Mouse (Mus musculus): Measurements from ENCODE around the gene Ccnl2. TPM values are rescaled to one million over a fixed set of nuclear protein-coding genes. Genes with fewer than 3 reads are reported as not detected.

Gene Ccnl2
- polyA plus RNA-seq, 1 experiment from 2014 or later: 62.9 TPM

- H3K4me3 ChIP-seq (replicated peaks): peak overlapping the region; percentile 61
- DNase-seq (no peak), ATAC-seq (ENCODE audit: low read depth) (no peak)
- no peaks in the 10 kb centered on the region for H3K36me3 ChIP-seq
- peak overlapping the region; percentile 85 for H3K4me2 ChIP-seq
- peak overlapping the region; percentile 74 for H3K9ac ChIP-seq
- no peak overlapping the region for H3K27ac ChIP-seq
- WGBS (ENCODE audit: insufficient replicate concordance): 20% methylated on average over 8 of the region's 8 CpGs
- H3K27me3 ChIP-seq: peaks cover 47% of the 10 kb centered on the region
- no peaks in the 10 kb centered on the region for H3K9me3 ChIP-seq (replicated peaks)
- H3K4me1 ChIP-seq (replicated peaks): peaks cover 40% of the 10 kb centered on the region
Measured at GRCm38 (mm10) chr4:155840076-155841002, 28.1 kb downstream of the Ccnl2 start.

DNA sequence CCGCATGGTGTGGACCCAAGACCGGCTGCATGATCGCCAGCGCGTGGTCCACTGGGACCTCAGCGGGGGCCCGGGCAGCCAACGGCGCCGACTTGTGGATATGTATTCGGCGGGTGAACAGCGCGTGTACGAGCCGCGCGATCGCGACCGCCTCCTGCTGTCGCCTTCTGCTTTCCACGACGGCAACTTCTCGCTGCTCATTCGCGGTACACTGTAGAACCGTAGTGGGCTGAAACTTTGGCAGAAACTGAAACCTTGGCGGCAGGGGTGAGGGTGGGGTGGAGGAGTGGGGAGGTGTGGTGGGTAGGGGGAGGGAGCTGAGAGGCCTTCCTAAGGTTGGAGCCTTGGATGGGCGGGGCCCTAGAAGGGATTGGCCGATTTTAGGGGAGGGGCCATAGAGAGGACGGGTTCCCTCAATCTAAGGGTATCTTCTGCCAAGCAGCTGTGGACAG, 28.7 kb downstream of the Ccnl2 start:
- peak overlapping the region; percentile 74 for H3K9ac ChIP-seq
- H3K4me2 ChIP-seq: peak overlapping the region; percentile 85
- ATAC-seq (ENCODE audit: low read depth): peak; percentile 84
- no peak overlapping the region for H3K27ac ChIP-seq
- H3K27me3 ChIP-seq: peaks cover 47% of the 10 kb centered on the region
- 1% methylated on average over 32 of the region's 32 CpGs for WGBS (ENCODE audit: insufficient replicate concordance)
- H3K4me1 ChIP-seq (replicated peaks): peaks cover 40% of the 10 kb centered on the region
- H3K36me3 ChIP-seq: no peaks in the 10 kb centered on the region
- DNase-seq: peak; percentile 68
- no peaks in the 10 kb centered on the region for H3K9me3 ChIP-seq (replicated peaks)
- H3K4me3 ChIP-seq (replicated peaks): peak overlapping the region; percentile 61

GRCm38 (mm10) chr4:155841651-155842270, 29.5 kb downstream of the Ccnl2 start:
- no peak for ATAC-seq (ENCODE audit: low read depth)
- WGBS (ENCODE audit: insufficient replicate concordance): 46% methylated on average over 38 of the region's 38 CpGs
- no peak overlapping the region for H3K27ac ChIP-seq

DNA sequence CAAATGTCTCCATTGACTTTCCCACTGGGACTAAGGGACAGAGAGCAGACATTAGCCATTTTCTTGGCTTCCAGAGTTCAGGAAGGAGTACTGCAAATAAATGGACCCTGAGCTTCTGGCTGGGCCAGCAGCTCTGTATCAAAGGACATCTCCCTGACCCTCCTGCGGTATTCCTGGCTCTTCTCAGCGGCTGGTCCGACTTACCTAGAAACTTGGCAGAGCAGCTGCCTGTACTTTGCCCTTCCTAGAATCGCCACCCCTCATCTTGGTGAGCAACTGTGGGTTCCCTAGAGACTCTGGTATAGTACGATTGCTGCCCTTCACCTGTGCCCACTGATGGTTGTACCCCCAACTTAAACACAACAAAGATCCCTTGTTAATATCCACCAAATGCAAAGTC, 30.9 kb downstream of the Ccnl2 start:
- DNase-seq: no peak
- H3K4me2 ChIP-seq: no peak overlapping the region
- no peak for ATAC-seq (ENCODE audit: low read depth)
- peaks cover 45% of the 10 kb centered on the region for H3K4me1 ChIP-seq (replicated peaks)
- no peak overlapping the region for H3K9ac ChIP-seq
- no peaks in the 10 kb centered on the region for H3K36me3 ChIP-seq
- H3K4me3 ChIP-seq (replicated peaks): no peak overlapping the region
- H3K27ac ChIP-seq: no peak overlapping the region
- peaks cover 44% of the 10 kb centered on the region for H3K27me3 ChIP-seq
- no peaks in the 10 kb centered on the region for H3K9me3 ChIP-seq (replicated peaks)
- 74% methylated on average over 5 of the region's 5 CpGs for WGBS (ENCODE audit: insufficient replicate concordance)

More at GRCm38 (mm10) chr4:155841651-155842270, 29.5 kb downstream of the Ccnl2 start:
- Histone ChIP-seq H3K36me3 (no peaks in the 10 kb centered on the region), H3K9ac (no peak overlapping the region), H3K27me3 (peaks cover 47% of the 10 kb centered on the region), H3K4me2 (peak overlapping the region; percentile 85), H3K9me3 (replicated peaks) (no peaks in the 10 kb centered on the region), H3K4me1 (replicated peaks) (peaks cover 45% of the 10 kb centered on the region), H3K4me3 (replicated peaks) (peak overlapping the region; percentile 61)
- DNase-seq: no peak

GRCm38 (mm10) chr4:155846871-155847578, 34.7 kb downstream of the Ccnl2 start, which contains the start of gene Dvl1:
TSS of gene Dvl1 (plus strand) at chr4:155847402.
- H3K4me3 ChIP-seq (replicated peaks): peak within 1 kb of the TSS; percentile 92
- H3K9me3 ChIP-seq (replicated peaks): no peaks in the 10 kb centered on the region
- 5% methylated on average over 62 of the region's 65 CpGs for WGBS (ENCODE audit: insufficient replicate concordance)
- peaks cover 46% of the 10 kb centered on the region for H3K4me1 ChIP-seq (replicated peaks)
- ATAC-seq (ENCODE audit: low read depth) (peak; percentile 92), DNase-seq (peak; percentile 86)
- no peaks in the 10 kb centered on the region for H3K36me3 ChIP-seq
- peak within 1 kb of the TSS; percentile 100 for H3K4me2 ChIP-seq
- peak within 1 kb of the TSS; percentile 75 for H3K27ac ChIP-seq
- H3K27me3 ChIP-seq: peaks cover 16% of the 10 kb centered on the region
- peak within 1 kb of the TSS; percentile 95 for H3K9ac ChIP-seq

GRCm38 (mm10) chr4:155847591-155848352, 35.5 kb downstream of the Ccnl2 start:
- peak; percentile 69 for ATAC-seq (ENCODE audit: low read depth)
- Histone ChIP-seq H3K4me3 (replicated peaks) (peak overlapping the region; percentile 92), H3K4me1 (replicated peaks) (peaks cover 46% of the 10 kb centered on the region), H3K9me3 (replicated peaks) (no peaks in the 10 kb centered on the region), H3K27me3 (peaks cover 10% of the 10 kb centered on the region), H3K9ac (peak overlapping the region; percentile 95), H3K36me3 (peaks cover 3% of the 10 kb centered on the region; the same call in 1 of the 2 replicates), H3K27ac (peak overlapping the region; percentile 75), H3K4me2 (peak overlapping the region; percentile 100)
- WGBS (ENCODE audit: insufficient replicate concordance): under 1% methylated on average over 63 of the region's 69 CpGs
- DNase-seq: peak; percentile 33

GRCm38 (mm10) chr4:155848434-155849095, 36.3 kb downstream of the Ccnl2 start:
- Histone ChIP-seq H3K27ac (peak overlapping the region; percentile 75; the same call in 1 of the 2 replicates), H3K36me3 (peaks cover 11% of the 10 kb centered on the region), H3K9me3 (replicated peaks) (no peaks in the 10 kb centered on the region), H3K27me3 (peaks cover 2% of the 10 kb centered on the region; the same call in 1 of the 2 replicates), H3K4me1 (replicated peaks) (peaks cover 46% of the 10 kb centered on the region), H3K4me2 (peak overlapping the region; percentile 100), H3K9ac (peak overlapping the region; percentile 95), H3K4me3 (replicated peaks) (peak overlapping the region; percentile 92)
- ATAC-seq (ENCODE audit: low read depth) (no peak), DNase-seq (no peak)
- 51% methylated on average over 7 of the region's 7 CpGs for WGBS (ENCODE audit: insufficient replicate concordance)

DNA sequence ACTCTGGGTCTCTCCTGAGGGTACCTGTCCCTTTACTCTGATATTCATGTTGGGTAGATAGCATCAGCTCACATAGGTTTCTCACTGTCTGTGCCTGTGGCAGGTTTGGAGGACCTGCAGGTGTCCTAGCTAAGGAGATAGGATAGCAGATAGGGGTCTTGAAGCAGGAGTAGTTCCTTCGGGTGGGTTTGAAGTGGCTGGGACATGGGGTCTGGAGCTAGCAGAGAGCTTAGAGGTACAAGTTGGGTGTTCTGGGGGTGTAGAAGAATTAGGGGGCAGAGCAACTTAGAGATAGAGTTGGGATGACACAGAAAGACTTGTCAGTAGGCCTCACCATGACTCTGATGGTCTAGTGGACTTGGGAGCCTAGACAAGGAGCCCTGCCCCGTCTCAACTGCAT, 37.1 kb downstream of the Ccnl2 start:
- H3K4me2 ChIP-seq: peak overlapping the region; percentile 100
- ATAC-seq (ENCODE audit: low read depth) (no peak), DNase-seq (no peak)

GRCm38 (mm10) chr4:155849792-155850451, 37.6 kb downstream of the Ccnl2 start:
- Histone ChIP-seq H3K4me2 (peak overlapping the region; percentile 100), H3K9ac (0 out of 2 replicates have a peak overlapping the region, but pooled peaks have one; percentile 18), H3K27me3 (no peaks in the 10 kb centered on the region), H3K4me3 (replicated peaks) (no peak overlapping the region), H3K36me3 (peaks cover 24% of the 10 kb centered on the region), H3K4me1 (replicated peaks) (peaks cover 46% of the 10 kb centered on the region), H3K27ac (peak overlapping the region; percentile 11; the same call in 1 of the 2 replicates), H3K9me3 (replicated peaks) (no peaks in the 10 kb centered on the region)
- DNase-seq: no peak
- 62% methylated on average over 3 of the region's 3 CpGs for WGBS (ENCODE audit: insufficient replicate concordance)
- no peak for ATAC-seq (ENCODE audit: low read depth)

More for the DNA sequence above, 37.1 kb downstream of the Ccnl2 start:
- no peaks in the 10 kb centered on the region for H3K9me3 ChIP-seq (replicated peaks)
- 68% methylated on average over 2 of the region's 2 CpGs for WGBS (ENCODE audit: insufficient replicate concordance)
- peak overlapping the region; percentile 92; the same call in 1 of the 2 replicates for H3K4me3 ChIP-seq (replicated peaks)
- no peaks in the 10 kb centered on the region for H3K27me3 ChIP-seq
- peaks cover 19% of the 10 kb centered on the region for H3K36me3 ChIP-seq
- 0 out of 2 replicates have a peak overlapping the region, but pooled peaks have one; percentile 11 for H3K27ac ChIP-seq
- H3K4me1 ChIP-seq (replicated peaks): peaks cover 46% of the 10 kb centered on the region
- H3K9ac ChIP-seq: 0 out of 2 replicates have a peak overlapping the region, but pooled peaks have one; percentile 18

Data from liver, embryonic 13.5 days (tissue).